Mouse (Mus musculus): ENCODE data around the gene Olfr747. TPM values are rescaled to one million over a fixed set of nuclear protein-coding genes. Genes with fewer than 3 reads are reported as not detected.
"Not testable (repeated sequence)": the region's sequence is repeated elsewhere in the genome, so short reads cannot be mapped to it uniquely, and the experiment has no call there.

The Olfr747 gene
- not detected in 2 replicates for polyA plus RNA-seq (2012; rRNA removed)

- no peak for DNase-seq (ENCODE audit: low read depth)
Observed at GRCm38 (mm10) chr14:50693106-50693505, at the start of gene Olfr747. Gene Olfr747 (minus strand): TSS chr14:50693206.

DNA sequence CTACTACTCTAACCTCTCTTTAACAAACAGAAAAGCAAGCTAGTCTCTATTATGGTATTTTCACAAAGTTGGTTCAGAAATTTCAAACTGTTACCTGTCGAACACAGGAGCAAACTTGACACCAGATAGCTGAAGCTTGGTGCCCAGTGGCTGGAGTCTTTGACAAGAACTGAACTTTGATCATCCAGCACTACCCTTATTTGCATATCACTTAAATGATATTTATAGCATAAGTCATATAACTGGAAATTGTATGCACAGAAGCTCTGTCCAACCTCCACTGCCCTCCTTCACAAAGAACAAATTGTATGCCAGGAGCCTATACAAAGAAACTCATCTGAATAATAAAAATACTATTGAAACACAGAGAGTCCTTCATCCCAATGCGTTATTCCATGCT is 48.6 kb upstream of the Olfr747 start:
- no peak for DNase-seq (ENCODE audit: low read depth)

DNA sequence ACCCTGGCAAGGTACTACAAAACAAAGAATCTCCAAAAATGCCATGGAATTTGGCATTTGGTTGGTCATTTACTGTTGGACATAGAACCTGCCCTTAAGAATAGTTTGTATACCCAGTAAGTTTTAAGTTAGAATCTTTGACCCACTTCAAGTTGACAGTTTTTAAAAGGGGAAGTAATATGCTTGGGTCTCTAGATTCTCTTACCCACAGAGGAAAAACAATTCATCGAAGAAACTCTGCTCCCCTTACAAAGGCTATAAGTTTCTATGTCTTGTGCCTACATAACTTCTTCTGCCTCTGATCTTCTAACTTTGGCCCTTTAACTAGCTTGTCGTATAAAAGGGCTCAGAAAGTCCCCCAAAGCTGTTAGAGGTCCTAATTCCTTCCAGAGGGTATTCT is 47.3 kb upstream of the Olfr747 start:
- DNase-seq (ENCODE audit: low read depth) = no peak

DNA sequence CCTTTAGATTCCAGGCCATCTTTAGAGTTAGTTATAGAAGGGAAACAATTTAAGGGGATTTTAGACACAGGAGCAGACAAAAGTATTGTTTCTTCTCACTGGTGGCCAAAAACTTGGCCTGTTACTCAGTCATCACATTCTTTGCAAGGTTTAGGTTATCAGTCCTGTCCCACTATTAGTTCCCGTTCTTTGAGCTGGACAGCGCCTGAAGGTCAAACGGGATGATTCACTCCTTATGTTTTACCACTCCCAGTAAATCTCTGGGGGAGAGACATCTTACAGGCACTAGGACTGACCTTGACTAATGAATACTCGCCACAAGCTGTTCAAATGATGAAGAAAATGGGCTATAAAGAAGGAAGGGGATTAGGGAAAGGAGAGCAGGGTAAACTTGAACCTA is 29.4 kb upstream of the Olfr747 start:
- DNase-seq (ENCODE audit: low read depth) = not testable (repeated sequence)

DNA sequence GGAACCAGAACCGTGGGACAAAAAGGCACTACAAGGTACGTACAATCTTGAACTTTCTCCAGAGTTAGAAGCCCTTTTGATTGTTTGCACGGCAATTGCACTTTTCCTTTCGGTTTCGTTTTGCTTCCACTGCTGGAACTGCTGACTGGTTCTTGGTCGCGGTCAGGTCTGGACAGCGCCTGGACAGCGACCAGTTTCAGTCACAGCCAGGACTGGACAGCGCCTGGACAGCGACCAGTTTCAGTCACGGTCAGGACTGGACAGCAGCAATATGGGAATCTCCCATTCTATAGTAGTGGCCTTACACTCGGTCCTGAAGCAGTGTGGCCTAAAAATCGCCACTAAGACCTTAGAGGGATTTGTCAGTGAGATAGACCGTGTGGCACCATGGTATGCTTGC is 26.9 kb upstream of the Olfr747 start:
- DNase-seq (ENCODE audit: low read depth) = not testable (repeated sequence)

- no peak for DNase-seq (ENCODE audit: low read depth)
Observed at GRCm38 (mm10) chr14:50707073-50707472, 14.1 kb upstream of the Olfr747 start, which contains the start of gene Olfr748. Gene Olfr748 (plus strand): TSS chr14:50707373.

DNA sequence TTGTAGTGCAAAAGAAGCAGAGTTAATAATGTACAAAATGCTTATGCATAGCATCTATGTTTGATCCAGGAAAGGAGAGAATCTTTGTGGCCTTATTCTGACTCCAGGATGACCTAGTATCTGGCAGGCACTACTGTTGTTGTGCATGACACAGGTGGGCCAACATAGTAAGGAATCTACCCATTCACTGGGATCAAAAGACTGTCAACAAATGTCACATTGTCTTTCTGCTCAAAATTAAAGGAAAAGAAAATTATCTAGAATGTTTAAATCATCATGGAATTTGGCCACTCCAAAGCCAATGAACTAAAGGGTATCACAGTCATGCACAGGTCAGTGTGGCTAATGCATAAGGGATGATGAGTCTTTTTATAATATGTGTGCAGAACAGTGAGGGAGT is 46.2 kb downstream of the Olfr747 start, which contains the start of gene Olfr746:
Gene Olfr746, plus strand, starts transcription at position 301 of the 400 bp plus-strand sequence.
- DNase-seq (ENCODE audit: low read depth) = no peak

GRCm38 (mm10) chr14:50639088-50639487 is 53.9 kb downstream of the Olfr747 start, which contains the start of gene Olfr745:
Gene Olfr745 (plus strand): TSS chr14:50639388.
- no peak for DNase-seq (ENCODE audit: low read depth)

Other genes with a start within 250 kb of the Olfr747 start
- not detected in 2 replicates for gene Olfr740, start 247.7 kb downstream of the Olfr747 start, polyA plus RNA-seq (2012; rRNA removed)
- gene Olfr741, start 220.5 kb downstream of the Olfr747 start, polyA plus RNA-seq (2012; rRNA removed) = not detected in 2 replicates
- not detected in 2 replicates for gene Olfr742, start 189.6 kb downstream of the Olfr747 start, polyA plus RNA-seq (2012; rRNA removed)
- not detected in 2 replicates for gene Olfr743, start 171.4 kb downstream of the Olfr747 start, polyA plus RNA-seq (2012; rRNA removed)
- not detected in 2 replicates for gene Olfr744, start 78.3 kb downstream of the Olfr747 start, polyA plus RNA-seq (2012; rRNA removed)
- gene Olfr745, start 53.8 kb downstream of the Olfr747 start, polyA plus RNA-seq (2012; rRNA removed) = not detected in 2 replicates
- gene Olfr746, start 46.1 kb downstream of the Olfr747 start, polyA plus RNA-seq (2012; rRNA removed) = not detected in 2 replicates
- gene Olfr748, start 14.2 kb upstream of the Olfr747 start, polyA plus RNA-seq (2012; rRNA removed) = not detected in 2 replicates
- gene Olfr749, start 51.9 kb upstream of the Olfr747 start, polyA plus RNA-seq (2012; rRNA removed) = not detected in 2 replicates
- 31.9 and 32.5 TPM in 2 replicates for gene Ttc5, start 92.3 kb upstream of the Olfr747 start, polyA plus RNA-seq (2012; rRNA removed)
- 0.07 TPM in 1 of 2 replicates, not detected in the other for gene Ccnb1ip1, start 114.5 kb upstream of the Olfr747 start, polyA plus RNA-seq (2012; rRNA removed)
- 27.1 and 33.3 TPM in 2 replicates for gene Parp2, start 114.6 kb upstream of the Olfr747 start, polyA plus RNA-seq (2012; rRNA removed)
- gene Tep1, start 177.4 kb upstream of the Olfr747 start, polyA plus RNA-seq (2012; rRNA removed) = 29.1 and 43.4 TPM in 2 replicates
- 2.1 and 2.2 TPM in 2 replicates for gene Klhl33, start 204.3 kb upstream of the Olfr747 start, polyA plus RNA-seq (2012; rRNA removed)
- 88.0 and 102 TPM in 2 replicates for gene Osgep, start 231.7 kb upstream of the Olfr747 start, polyA plus RNA-seq (2012; rRNA removed)
- 53.7 and 58.3 TPM in 2 replicates for gene Apex1, start 231.8 kb upstream of the Olfr747 start, polyA plus RNA-seq (2012; rRNA removed)
- gene Pip4p1, start 237.7 kb upstream of the Olfr747 start, polyA plus RNA-seq (2012; rRNA removed) = 94.6 and 111 TPM in 2 replicates
- gene Pnp, start 237.9 kb upstream of the Olfr747 start, polyA plus RNA-seq (2012; rRNA removed) = 73.0 and 74.1 TPM in 2 replicates

Measured in gonadal fat pad, adult 2 months (tissue).